Mouse (Mus musculus) bone marrow macrophage, adult 2 months (primary cell): ENCODE results near the gene Pum2.

Source experiments
- CTCF ChIP-seq: IDR thresholded peaks from 2 replicates; pipeline ENCODE4 v1.5.1; 2012; ENCODE audit warnings: low read depth, mild to moderate bottlenecking, low read length, moderate library complexity
- POLR2A ChIP-seq: IDR thresholded peaks from 2 replicates; pipeline ENCODE4 v1.6.1; 2012; ENCODE audit warnings: mild to moderate bottlenecking, low read depth, low read length, borderline replicate concordance

DNA sequence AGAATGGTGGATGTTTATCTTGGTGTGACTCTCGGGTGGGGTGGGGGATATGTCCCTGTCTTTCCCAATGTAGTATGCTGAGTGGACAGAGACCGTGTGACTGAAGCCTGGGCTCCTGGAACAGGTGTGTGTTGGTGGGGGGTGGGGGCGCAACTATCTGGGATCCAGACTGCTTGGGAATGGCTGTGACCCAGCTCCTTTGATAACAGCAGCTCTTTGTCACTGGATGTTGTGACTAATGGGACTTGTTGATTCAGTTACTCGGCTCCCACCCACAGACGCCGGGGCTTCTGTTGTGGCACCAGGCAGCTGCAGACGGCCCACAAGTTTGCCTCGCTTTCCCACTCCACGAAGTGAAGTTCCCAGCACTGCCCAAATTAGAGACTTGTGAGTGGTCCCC is 110.3 kb downstream of the Pum2 start:
- TF ChIP-seq CTCF (no peak), POLR2A (no peak)
